Mouse (Mus musculus) neural tube, embryonic 14.5 days (tissue): ENCODE measurements at regions not wholly inside any gene's neighbourhood (a gene's known extent, or its start where the extent isn't known, plus 50 kb on each side); places are given as distances from the start of the nearest gene placed in this dataset.

Experiments used
- ATAC-seq: fragments of 200-750 bp; cut with Nextera tagmentation; 2 replicates; pipeline ENCODE4 v1.8.0; 2017; ENCODE audit warnings: low read depth, mild to moderate bottlenecking, moderate TSS enrichment, moderate library complexity
- H3K27ac ChIP-seq: fragments of 300-500 bp; sonication (generic); 2 replicates; pipeline ENCODE4 v1.5.1; 2014; ENCODE audit warnings: low read depth, mild to moderate bottlenecking, control low read depth, low read length, moderate library complexity, mixed read lengths
- H3K27me3 ChIP-seq: fragments of 300-500 bp; sonication (generic); 2 replicates; pipeline ENCODE4 v1.6.1; 2014; ENCODE audit warnings: low read length; ENCODE audit not compliant: control insufficient read depth, insufficient read depth
- H3K36me3 ChIP-seq: fragments of 300-500 bp; sonication (generic); 2 replicates; pipeline ENCODE4 v1.6.1; 2014; ENCODE audit warnings: low read length, mixed read lengths; ENCODE audit not compliant: control insufficient read depth, insufficient read depth
- H3K4me1 ChIP-seq: fragments of 300-500 bp; sonication (generic); 2 replicates; pipeline ENCODE4 v1.6.1; 2014; ENCODE audit warnings: low read length; ENCODE audit not compliant: control insufficient read depth, insufficient read depth
- H3K4me2 ChIP-seq: fragments of 300-500 bp; sonication (generic); 2 replicates; pipeline ENCODE4 v1.6.1; 2014; ENCODE audit warnings: mild to moderate bottlenecking, low read depth, low read length, control low read depth
- H3K4me3 ChIP-seq: fragments of 300-500 bp; sonication (generic); 2 replicates; pipeline ENCODE4 v1.5.1; 2014; ENCODE audit warnings: low read depth, low read length, control low read depth, mixed read lengths
- H3K9ac ChIP-seq: fragments of 300-500 bp; sonication (generic); replicated peaks from 2 replicates; pipeline ENCODE4 v1.6.1; 2014; ENCODE audit warnings: low read depth, mild to moderate bottlenecking, control low read depth, low read length, mixed read lengths
- H3K9me3 ChIP-seq: fragments of 300-500 bp; sonication (generic); 2 replicates; pipeline ENCODE4 v1.6.1; 2016; ENCODE audit warnings: low read length; ENCODE audit not compliant: control insufficient read depth
- WGBS: fragments of 180-500 bp; shearing (Covaris S2); extraction: QIAGEN DNeasy Blood & Tissue Kit; methylation state at CpG from one replicate; pipeline ENCODE4 v1.1.7; 2014; 5-methylcytosine and 5-hydroxymethylcytosine counted together

- no peak overlapping the region for H3K4me3 ChIP-seq
- H3K27me3 ChIP-seq, result no peaks in the 10 kb centered on the region
- no peaks in the 10 kb centered on the region for H3K9me3 ChIP-seq
- H3K36me3 ChIP-seq, result no peaks in the 10 kb centered on the region
- ATAC-seq, result no peak; the same call in 1 of the 2 replicates
- H3K4me2 ChIP-seq, result no peak overlapping the region
- WGBS, result 7% methylated on average over 9 of the region's 9 CpGs
- no peaks in the 10 kb centered on the region for H3K4me1 ChIP-seq
- no peak overlapping the region for H3K9ac ChIP-seq
- no peak overlapping the region for H3K27ac ChIP-seq
These were observed 491.7 kb upstream of the Tbx3 start for GRCm38 (mm10) chr5:119178805-119179204.

GRCm38 (mm10) chr5:119183545-119184047 is 486.9 kb upstream of the Tbx3 start:
- no peaks in the 10 kb centered on the region for H3K27me3 ChIP-seq
- no peaks in the 10 kb centered on the region for H3K9me3 ChIP-seq
- no peaks in the 10 kb centered on the region for H3K36me3 ChIP-seq
- no peak overlapping the region for H3K4me2 ChIP-seq
- no peak overlapping the region for H3K27ac ChIP-seq
- no peak for ATAC-seq
- H3K4me1 ChIP-seq, result no peaks in the 10 kb centered on the region
- 66% methylated on average over 5 of the region's 5 CpGs for WGBS
- no peak overlapping the region for H3K9ac ChIP-seq
- H3K4me3 ChIP-seq, result no peak overlapping the region

- ATAC-seq, result no peak
- no peaks in the 10 kb centered on the region for H3K27me3 ChIP-seq
- no peaks in the 10 kb centered on the region for H3K4me1 ChIP-seq
- no peak overlapping the region for H3K9ac ChIP-seq
- 51% methylated on average over 3 of the region's 3 CpGs for WGBS
- H3K4me2 ChIP-seq, result no peak overlapping the region
- no peak overlapping the region for H3K4me3 ChIP-seq
- H3K9me3 ChIP-seq, result no peaks in the 10 kb centered on the region
- no peaks in the 10 kb centered on the region for H3K36me3 ChIP-seq
- H3K27ac ChIP-seq, result no peak overlapping the region
These were observed 483.9 kb upstream of the Tbx3 start for GRCm38 (mm10) chr5:119186611-119187010.

DNA sequence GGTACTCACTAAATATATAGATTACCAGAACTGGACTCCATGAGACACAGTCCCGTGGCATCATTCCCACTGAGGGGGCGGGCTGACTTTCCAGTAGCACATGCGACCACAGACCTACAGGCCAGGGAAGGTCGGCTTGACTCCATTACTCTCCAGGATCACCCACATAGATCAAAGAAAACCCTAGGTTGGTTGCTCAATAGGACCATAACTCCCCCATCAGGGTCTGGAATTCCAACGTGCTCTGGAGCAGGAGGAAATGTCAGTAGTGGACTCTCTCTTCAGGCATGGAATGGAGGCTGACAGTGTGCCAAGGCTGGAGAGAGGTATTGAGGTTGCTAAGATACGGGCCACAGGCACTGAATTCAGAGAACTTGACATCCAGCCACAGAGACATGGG is 482.0 kb upstream of the Tbx3 start:
- Histone ChIP-seq H3K9ac (no peak overlapping the region), H3K4me1 (no peaks in the 10 kb centered on the region), H3K27ac (no peak overlapping the region), H3K9me3 (no peaks in the 10 kb centered on the region), H3K4me3 (no peak overlapping the region), H3K4me2 (no peak overlapping the region), H3K36me3 (no peaks in the 10 kb centered on the region), H3K27me3 (no peaks in the 10 kb centered on the region)
- ATAC-seq, result no peak
- 32% methylated on average over 6 of the region's 6 CpGs for WGBS

DNA sequence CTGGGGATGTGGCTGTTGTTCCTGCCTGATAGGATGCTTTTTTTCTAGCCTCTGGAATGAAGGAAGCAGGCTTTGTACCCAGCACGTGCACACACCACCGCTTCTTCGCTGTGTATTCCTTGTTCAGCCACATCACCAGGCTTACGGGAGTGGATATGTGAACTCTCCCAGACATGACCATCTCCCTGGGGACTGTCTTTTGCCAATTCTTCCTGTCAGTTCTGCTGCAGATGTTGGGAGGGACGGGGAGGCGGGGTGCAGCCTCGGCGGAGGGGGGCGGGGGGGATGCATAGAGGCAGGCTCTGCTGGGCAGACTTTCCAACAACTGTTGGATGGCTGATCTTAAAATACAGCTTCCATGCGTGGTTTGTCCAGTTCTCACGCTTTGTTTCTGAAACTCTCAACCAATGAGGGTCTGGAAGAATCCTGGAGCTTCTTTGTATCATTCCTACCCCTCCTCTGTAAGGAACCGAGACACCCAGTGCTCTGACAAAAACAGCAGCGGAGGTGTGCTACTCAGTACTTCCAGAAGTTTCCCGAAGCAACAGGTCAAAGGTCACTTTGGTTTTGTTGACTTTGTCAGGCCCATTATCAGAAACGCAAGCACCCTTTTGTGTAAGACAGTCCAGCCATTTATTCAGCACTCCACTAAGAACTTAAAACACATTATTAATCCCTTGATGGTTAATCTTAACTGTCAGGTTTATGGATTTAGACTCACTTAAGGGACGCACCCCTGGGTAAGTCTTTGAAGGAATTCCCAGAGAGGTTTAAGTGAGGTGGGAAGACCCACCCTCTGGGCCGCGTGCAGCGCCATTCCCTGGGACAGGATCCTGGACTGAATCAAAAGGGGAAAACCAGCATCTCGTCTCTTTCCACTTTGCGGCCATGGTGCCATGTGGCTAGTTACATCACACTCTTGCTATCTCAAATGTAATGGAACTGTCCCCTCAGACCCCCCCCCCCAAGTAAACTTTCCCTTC is 476.5 kb upstream of the Tbx3 start:
- H3K4me3 ChIP-seq, result no peak overlapping the region
- no peaks in the 10 kb centered on the region for H3K9me3 ChIP-seq
- WGBS, result 52% methylated on average over 21 of the region's 21 CpGs
- no peak overlapping the region for H3K27ac ChIP-seq
- no peak overlapping the region for H3K9ac ChIP-seq
- no peaks in the 10 kb centered on the region for H3K27me3 ChIP-seq
- no peaks in the 10 kb centered on the region for H3K36me3 ChIP-seq
- H3K4me2 ChIP-seq, result no peak overlapping the region
- ATAC-seq, result no peak
- H3K4me1 ChIP-seq, result no peaks in the 10 kb centered on the region

GRCm38 (mm10) chr5:119199906-119200305 is 470.6 kb upstream of the Tbx3 start:
- H3K9me3 ChIP-seq, result no peaks in the 10 kb centered on the region
- no peak overlapping the region for H3K4me3 ChIP-seq
- H3K4me2 ChIP-seq, result no peak overlapping the region
- WGBS, result 63% methylated on average over 9 of the region's 9 CpGs
- no peak for ATAC-seq
- no peaks in the 10 kb centered on the region for H3K4me1 ChIP-seq
- H3K36me3 ChIP-seq, result no peaks in the 10 kb centered on the region
- H3K9ac ChIP-seq, result no peak overlapping the region
- no peak overlapping the region for H3K27ac ChIP-seq
- no peaks in the 10 kb centered on the region for H3K27me3 ChIP-seq

GRCm38 (mm10) chr5:119201251-119201650 is 469.2 kb upstream of the Tbx3 start:
- 37% methylated on average over 8 of the region's 8 CpGs for WGBS
- Histone ChIP-seq H3K36me3 (no peaks in the 10 kb centered on the region), H3K27me3 (no peaks in the 10 kb centered on the region), H3K4me2 (no peak overlapping the region), H3K4me3 (no peak overlapping the region), H3K4me1 (no peaks in the 10 kb centered on the region), H3K9me3 (no peaks in the 10 kb centered on the region), H3K27ac (no peak overlapping the region), H3K9ac (no peak overlapping the region)
- ATAC-seq, result peak; percentile 38; the same call in 1 of the 2 replicates

GRCm38 (mm10) chr5:119204736-119205135 is 465.7 kb upstream of the Tbx3 start:
- WGBS, result 67% methylated on average over 2 of the region's 2 CpGs
- ATAC-seq, result no peak

GRCm38 (mm10) chr5:119208077-119208476 is 462.4 kb upstream of the Tbx3 start:
- Histone ChIP-seq H3K9me3 (no peaks in the 10 kb centered on the region), H3K27ac (no peak overlapping the region), H3K27me3 (no peaks in the 10 kb centered on the region), H3K4me3 (no peak overlapping the region), H3K4me2 (no peak overlapping the region), H3K9ac (no peak overlapping the region), H3K36me3 (no peaks in the 10 kb centered on the region), H3K4me1 (no peaks in the 10 kb centered on the region)
- no peak for ATAC-seq
- WGBS, result 78% methylated on average over 13 of the region's 13 CpGs

More at GRCm38 (mm10) chr5:119204736-119205135, 465.7 kb upstream of the Tbx3 start:
- H3K4me1 ChIP-seq, result no peaks in the 10 kb centered on the region
- H3K4me3 ChIP-seq, result no peak overlapping the region
- no peaks in the 10 kb centered on the region for H3K36me3 ChIP-seq
- no peak overlapping the region for H3K9ac ChIP-seq
- H3K27ac ChIP-seq, result no peak overlapping the region
- H3K4me2 ChIP-seq, result no peak overlapping the region
- no peaks in the 10 kb centered on the region for H3K27me3 ChIP-seq
- H3K9me3 ChIP-seq, result no peaks in the 10 kb centered on the region
